Comparison of ENCODE assay signal across 11 mouse cellular contexts in the genomic region with DNA sequence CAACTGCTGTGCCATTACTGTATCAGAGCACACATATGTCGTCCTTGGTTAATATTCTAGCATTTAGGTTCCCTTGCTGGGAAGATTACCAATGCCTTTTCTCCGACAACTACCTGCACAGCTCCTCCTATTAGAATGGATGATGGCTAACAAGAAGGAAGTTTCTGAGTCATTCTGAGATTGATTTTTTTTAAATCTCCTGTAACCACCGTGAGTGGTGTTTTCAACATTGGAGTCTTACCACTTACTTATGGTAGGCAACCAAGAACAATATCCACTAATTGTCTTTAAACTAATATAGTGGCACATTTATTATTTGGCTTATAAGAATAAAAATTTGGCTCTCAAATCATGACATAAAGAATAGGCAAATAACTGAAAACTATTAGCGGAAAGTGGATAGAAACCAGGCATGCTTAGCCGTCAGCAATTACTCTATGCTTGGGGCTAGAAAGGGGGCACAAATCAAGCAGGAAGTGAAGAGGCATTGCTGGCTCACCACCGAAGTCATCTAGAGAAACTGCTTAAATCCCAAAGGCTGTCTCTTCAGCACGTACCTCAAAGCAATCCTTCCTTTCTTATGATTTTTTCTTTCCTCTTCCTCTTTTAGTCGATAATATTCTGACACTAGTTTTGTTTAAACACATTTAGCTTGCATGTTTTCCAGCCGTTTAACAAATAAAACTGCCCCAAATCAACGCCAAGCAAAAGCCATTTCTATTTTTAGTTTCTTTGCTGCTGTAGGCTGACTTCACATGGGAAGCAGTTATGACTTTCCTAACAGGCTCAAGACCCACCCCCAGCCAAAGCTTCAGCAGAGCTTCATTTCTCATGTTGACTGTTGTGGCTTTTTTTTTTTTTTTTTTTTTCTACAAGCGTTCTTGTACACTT.
A peak's percentile ranks its signal among the peaks of the same experiment; 100 is the strongest.
DNase-seq lines count a peak whose midpoint lies in the region; ATAC-seq and TF ChIP-seq lines count a peak whose summit lies in the region.
"Had no signal": no experiment of that assay in that cellular context is flagged by ENCODE, and none has a peak within 500 bp of the region (broad histone marks: within the 10 kb centered on the region; RNA-seq: fewer than 3 reads in every experiment).

No protein-coding gene starts in this region.

- ATAC-seq in heart, embryonic 15.5 days (replicated peaks; ENCODE audit: insufficient number of reproducible peaks, insufficient read depth, low FRiP score, low read depth): no peak
- no peak for ATAC-seq in stomach, embryonic 16.5 days (ENCODE audit: insufficient read depth, low FRiP score)
- no peak for ATAC-seq in stomach, postnatal 0 days (ENCODE audit: low FRiP score, low TSS enrichment)

- no peaks in the 10 kb centered on the region for H3K27me3 ChIP-seq in heart, embryonic 15.5 days
- no peaks in the 10 kb centered on the region for H3K27me3 ChIP-seq in stomach, embryonic 16.5 days (ENCODE audit: control insufficient read depth, insufficient read depth, low read length)
- no peaks in the 10 kb centered on the region for H3K27me3 ChIP-seq in stomach, postnatal 0 days (ENCODE audit: control insufficient read depth, insufficient read depth, low read length)

- no peaks in the 10 kb centered on the region for H3K36me3 ChIP-seq in heart, embryonic 15.5 days
- H3K36me3 ChIP-seq in stomach, embryonic 16.5 days (ENCODE audit: control insufficient read depth, insufficient read depth, low read length): no peaks in the 10 kb centered on the region
- H3K36me3 ChIP-seq in stomach, postnatal 0 days (ENCODE audit: control insufficient read depth, insufficient read depth, low read length): no peaks in the 10 kb centered on the region
- H3K36me3 ChIP-seq: forebrain, embryonic 10.5 days had no signal

- H3K4me2 ChIP-seq in heart, embryonic 15.5 days: peak overlapping the region; percentile 25; the same call in 1 of the 2 replicates
- H3K4me2 ChIP-seq in stomach, embryonic 16.5 days (ENCODE audit: low read depth, low read length): no peak overlapping the region
- no peak overlapping the region for H3K4me2 ChIP-seq in stomach, postnatal 0 days (replicated peaks; ENCODE audit: low read depth)

- no peaks in the 10 kb centered on the region for H3K9me3 ChIP-seq in heart, embryonic 15.5 days (replicated peaks)
- H3K9me3 ChIP-seq in stomach, embryonic 16.5 days (replicated peaks; ENCODE audit: control insufficient read depth, low read length): no peaks in the 10 kb centered on the region
- no peaks in the 10 kb centered on the region for H3K9me3 ChIP-seq in stomach, postnatal 0 days (ENCODE audit: control insufficient read depth, low read length)

- no peak for TF ChIP-seq EP300 in stomach, postnatal 0 days (optimal IDR thresholded peaks at IDR 0.05)

- DNase-seq in heart, postnatal 36 days: no peak
- DNase-seq in stomach, postnatal 0 days (ENCODE audit: low spot score): no peak
- DNase-seq in lung, postnatal 25 days (ENCODE audit: low spot score): peak; percentile 24
- DNase-seq in cerebellum, postnatal 10 days: no peak
- DNase-seq in gastrocnemius, postnatal 14 days: no peak
- no peak for DNase-seq in gastrocnemius, postnatal 4 days (ENCODE audit: low spot score in 2 of 2)
- DNase-seq: kidney, adult 18-20 months; midbrain, embryonic 14.5 days had no signal

- no peak overlapping the region for H3K9ac ChIP-seq in heart, embryonic 15.5 days
- no peak overlapping the region for H3K9ac ChIP-seq in stomach, embryonic 16.5 days (ENCODE audit: low read length)
- no peak overlapping the region for H3K9ac ChIP-seq in stomach, postnatal 0 days (ENCODE audit: low read length)

- H3K4me3 ChIP-seq in heart, embryonic 15.5 days: 0 out of 2 replicates have a peak overlapping the region, but pooled peaks have one; percentile 1
- 0 out of 2 replicates have a peak overlapping the region, but pooled peaks have one; percentile 3 for H3K4me3 ChIP-seq in stomach, embryonic 16.5 days (replicated peaks; ENCODE audit: low read length)
- H3K4me3 ChIP-seq in stomach, postnatal 0 days (ENCODE audit: low read depth, low read length): no peak overlapping the region
- H3K4me3 ChIP-seq: forebrain, embryonic 10.5 days had no signal

- no peaks in the 10 kb centered on the region for H3K4me1 ChIP-seq in heart, embryonic 15.5 days (replicated peaks)
- H3K4me1 ChIP-seq in stomach, embryonic 16.5 days (ENCODE audit: control insufficient read depth, insufficient read depth, low read length): no peaks in the 10 kb centered on the region
- no peaks in the 10 kb centered on the region for H3K4me1 ChIP-seq in stomach, postnatal 0 days (replicated peaks; ENCODE audit: control insufficient read depth, insufficient read depth)
- H3K4me1 ChIP-seq: forebrain, embryonic 10.5 days had no signal

- intact Hi-C loops in heart, postnatal 36 days (cut with DNase I): no loop called here
- intact Hi-C loops in gastrocnemius, postnatal 14 days (cut with DNase I; ENCODE audit: low total_unique reads): no loop called here

- TF ChIP-seq CTCF in stomach, postnatal 0 days (IDR thresholded peaks at IDR 0.05; ENCODE audit: low read depth): no peak

- H3K27ac ChIP-seq in heart, embryonic 15.5 days: no peak overlapping the region
- no peak overlapping the region for H3K27ac ChIP-seq in stomach, embryonic 16.5 days (ENCODE audit: low read length)
- no peak overlapping the region for H3K27ac ChIP-seq in stomach, postnatal 0 days (replicated peaks)
- H3K27ac ChIP-seq: forebrain, embryonic 10.5 days had no signal

- 50% methylated on average over 11 of the region's 11 CpGs for WGBS in heart, embryonic 15.5 days
- WGBS in stomach, embryonic 16.5 days: 54% methylated on average over 11 of the region's 11 CpGs
- 56% methylated on average over 11 of the region's 11 CpGs for WGBS in stomach, postnatal 0 days
